Mouse (Mus musculus): Measurements from ENCODE around the gene Fat2.
A peak's percentile ranks its signal among the peaks of the same experiment; 100 is the strongest.

Gene Fat2

DNA sequence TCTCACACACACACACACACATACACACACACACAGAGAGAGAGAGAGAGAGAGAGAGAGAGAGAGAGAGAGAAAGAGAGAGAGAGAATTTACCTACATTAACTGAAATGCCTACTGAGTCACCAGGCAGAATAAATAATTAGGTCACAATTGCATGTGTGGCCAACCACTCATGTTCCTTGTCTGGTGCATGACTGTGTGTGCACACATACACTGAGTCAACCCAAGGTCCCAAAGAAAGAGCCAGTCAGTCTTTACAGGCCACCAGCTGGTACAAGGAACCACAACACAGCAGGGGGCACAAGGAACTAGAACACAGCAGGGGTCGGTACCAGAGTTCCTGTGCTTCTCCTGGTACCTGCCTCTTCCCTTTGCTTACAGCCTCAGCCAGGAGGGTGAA lies 99.5 kb downstream of the Fat2 start:
- DNase-seq, result no peak

DNA sequence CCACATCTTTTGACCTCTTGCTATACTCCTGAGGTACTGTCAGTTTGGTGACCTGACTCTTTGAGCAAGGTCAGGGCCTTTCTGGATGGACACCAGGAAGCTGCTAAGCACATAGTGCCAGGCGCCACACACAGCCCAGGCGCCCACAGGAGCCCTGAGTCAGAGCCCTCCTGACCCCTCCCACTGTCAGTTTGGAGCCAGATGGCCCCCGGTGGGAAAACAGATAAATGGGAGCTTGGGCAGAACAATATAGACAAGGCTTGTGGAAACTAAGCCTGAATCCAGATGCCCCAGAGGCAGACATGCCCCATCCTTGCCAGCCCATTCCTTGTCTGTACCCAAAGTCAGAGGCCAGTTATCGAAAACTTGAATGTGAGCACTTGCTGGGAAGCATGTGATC lies 101.6 kb downstream of the Fat2 start:
- no peak for DNase-seq

DNA sequence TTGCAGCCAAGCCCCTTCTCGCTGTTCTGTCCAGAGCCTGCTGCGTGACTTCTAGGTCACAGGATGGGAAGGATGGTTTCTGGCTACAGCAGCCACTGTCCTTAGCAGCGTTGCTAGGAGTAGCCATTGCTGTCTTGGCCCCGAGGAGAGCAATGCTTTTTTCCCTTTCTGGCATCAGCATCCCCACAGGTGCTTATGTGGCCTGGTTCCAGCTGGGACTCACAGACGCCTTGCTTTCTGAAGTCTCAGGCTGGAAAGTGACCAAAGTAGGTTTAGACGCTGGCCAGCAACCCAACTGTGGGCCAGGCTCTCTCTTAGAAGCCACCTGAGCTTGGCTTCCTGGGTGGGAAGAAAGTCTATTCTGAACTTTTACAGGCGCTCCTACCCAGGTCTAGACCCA lies 102.1 kb downstream of the Fat2 start:
- DNase-seq, result no peak

GRCm38 (mm10) chr11:55231034-55231433 lies 105.3 kb downstream of the Fat2 start:
- DNase-seq, result no peak

DNA sequence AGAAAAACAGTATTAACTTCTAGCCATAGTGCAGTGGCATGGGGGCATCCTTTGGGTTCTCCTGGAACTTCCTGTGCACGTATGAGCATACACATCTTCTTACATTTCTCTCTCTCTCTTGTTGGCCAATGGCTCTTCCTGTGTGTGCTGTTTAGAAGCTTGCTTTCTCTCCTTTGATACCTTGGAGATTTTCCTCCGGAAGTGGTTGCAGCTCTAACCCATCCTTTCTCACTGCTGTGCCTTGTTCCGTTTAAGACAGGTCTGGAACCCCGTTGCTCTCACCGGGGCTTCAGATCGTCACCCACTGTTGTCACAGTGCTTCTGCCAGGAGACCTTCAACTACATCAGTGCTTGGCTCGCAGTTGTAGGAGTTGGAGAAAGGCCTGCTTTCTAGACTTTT lies 115.1 kb downstream of the Fat2 start:
- no peak for DNase-seq

DNA sequence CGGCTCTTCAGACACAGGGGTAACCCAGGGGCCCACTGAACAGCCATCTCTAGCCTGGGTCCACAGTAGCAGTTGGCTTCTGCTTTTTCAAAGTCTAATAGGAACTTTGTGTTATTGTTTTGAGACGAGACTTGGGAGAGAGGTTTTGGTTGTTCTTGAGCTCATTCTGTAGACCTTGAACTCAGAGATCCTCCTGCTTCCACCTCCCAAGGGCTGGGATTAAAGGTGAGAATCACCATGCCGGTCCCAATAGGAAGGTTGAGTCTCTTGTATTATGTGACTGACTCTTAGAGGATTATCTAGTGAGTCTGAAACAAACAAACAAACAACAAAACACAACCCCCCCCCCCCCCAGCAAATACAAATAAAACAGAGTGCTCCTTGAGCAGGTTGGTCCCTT lies 117.9 kb downstream of the Fat2 start:
- no peak for DNase-seq

DNA sequence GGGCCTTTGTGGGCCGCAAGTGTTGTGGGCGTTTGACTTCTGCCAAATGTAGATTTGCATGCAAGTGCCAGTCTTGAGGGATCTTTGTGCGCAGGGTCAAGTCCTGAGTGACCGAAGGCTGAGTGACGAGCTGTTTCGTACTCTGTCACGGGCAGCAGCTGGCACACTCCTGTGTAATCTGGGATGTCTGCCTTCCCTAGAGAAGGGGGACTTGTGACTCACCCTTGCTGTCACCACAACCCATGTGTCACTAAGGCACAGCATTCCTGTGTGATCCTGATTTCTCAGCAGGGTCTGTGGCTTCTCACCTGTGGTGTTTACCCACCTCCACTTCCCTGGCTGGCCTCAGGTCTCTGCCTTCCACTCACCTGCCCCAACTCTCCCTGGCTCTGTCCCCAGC lies 118.5 kb downstream of the Fat2 start:
- DNase-seq, result no peak

DNA sequence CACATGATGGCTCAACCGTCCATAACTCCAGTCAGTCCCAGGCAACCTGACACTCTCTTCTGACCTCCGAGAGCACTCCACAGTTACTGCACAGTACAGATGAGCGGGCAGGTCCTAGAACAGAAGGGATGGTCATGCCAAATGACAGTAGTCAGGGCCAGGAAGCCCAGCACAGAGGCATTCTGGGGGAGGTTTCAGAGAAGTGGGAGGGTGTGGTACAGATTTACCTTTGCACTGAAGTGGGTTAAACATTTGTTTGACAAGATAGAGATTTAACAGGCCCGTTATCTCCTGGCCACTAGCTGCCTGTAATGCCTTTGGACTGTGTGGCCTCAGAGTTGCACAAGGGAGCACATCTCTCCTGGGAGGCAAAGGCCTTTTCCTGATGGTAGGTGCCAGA lies 118.9 kb downstream of the Fat2 start:
- peak; percentile 89 for DNase-seq

GRCm38 (mm10) chr11:55216830-55217229 lies 119.5 kb downstream of the Fat2 start:
- no peak for DNase-seq

DNA sequence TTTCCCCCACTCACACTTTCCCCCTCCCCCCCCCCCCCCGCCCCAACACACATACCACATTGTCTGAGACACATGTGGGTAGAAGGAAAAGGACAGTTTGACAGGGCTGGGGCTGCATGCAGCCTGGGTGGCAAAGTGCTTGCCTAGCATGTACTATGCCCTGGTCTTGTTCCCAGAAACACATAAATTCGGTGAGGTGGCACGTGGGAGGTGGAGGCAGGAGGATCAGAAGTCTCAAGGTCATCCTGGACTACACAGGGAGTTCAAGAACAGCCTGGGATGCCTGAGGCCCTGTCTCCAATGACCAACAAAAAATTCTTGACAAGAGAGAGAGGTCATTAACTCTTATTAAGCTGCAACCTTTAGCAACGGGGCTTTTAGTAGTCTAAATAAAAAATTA lies 120.3 kb downstream of the Fat2 start:
- peak; percentile 84 for DNase-seq

DNA sequence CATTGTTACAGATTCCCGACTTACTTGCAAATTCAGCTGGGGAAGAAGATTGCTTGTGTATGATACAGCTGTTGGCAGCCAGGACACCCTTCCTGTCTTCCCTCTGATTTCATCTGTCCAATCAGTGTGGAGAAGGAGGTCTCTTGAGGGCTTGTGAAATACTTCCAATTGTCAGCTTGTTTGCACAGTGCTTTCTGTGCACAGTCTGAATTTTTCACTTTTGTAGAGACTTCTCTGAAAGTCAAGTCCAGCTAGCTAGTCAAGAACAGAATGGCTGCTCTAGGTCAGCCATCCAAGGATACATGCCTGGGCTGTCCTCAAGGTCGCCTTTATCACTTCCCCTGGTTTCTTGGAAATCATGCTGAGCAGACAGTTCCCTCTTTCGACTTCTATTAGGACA lies 121.4 kb downstream of the Fat2 start:
- no peak for DNase-seq

DNA sequence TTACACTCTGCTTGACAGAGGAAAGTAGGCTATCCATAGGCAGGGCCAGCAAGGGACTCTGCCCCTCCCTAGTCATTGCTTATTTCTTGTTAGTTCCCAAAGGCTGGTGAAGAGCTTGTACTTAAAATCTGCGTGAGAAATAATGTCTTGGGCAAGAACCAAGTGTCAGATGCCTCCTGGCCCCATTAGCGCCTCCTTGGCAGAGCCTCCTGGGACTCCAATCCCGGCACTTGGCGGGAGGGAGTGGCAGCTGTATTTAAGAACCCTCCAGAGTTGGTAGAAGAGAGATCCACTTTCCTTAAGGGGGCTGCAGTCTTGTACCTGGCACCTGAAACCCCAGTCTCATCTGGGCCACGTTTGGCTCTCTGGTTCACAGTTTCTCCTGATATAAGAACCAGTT lies 122.2 kb downstream of the Fat2 start:
- no peak for DNase-seq

DNA sequence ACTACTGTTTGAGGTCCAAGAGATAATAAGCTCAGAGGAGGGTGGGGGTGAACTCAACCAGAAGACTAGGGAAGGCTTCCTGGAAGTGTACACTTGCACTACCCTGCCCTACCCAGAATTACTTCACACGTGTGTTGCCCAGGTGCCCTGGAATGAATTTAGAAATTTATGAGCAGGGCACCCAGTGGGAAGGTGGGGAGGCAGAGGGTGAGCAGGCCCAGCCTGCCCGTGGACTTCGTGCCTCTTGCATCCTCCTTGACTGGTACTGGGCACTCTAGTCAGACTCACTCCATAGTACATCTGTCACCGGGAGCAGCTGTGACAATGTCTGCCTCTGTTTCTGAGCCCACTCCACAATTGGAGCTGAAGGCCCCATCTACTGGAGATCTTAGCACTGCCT lies 122.8 kb downstream of the Fat2 start:
- DNase-seq, result no peak

DNA sequence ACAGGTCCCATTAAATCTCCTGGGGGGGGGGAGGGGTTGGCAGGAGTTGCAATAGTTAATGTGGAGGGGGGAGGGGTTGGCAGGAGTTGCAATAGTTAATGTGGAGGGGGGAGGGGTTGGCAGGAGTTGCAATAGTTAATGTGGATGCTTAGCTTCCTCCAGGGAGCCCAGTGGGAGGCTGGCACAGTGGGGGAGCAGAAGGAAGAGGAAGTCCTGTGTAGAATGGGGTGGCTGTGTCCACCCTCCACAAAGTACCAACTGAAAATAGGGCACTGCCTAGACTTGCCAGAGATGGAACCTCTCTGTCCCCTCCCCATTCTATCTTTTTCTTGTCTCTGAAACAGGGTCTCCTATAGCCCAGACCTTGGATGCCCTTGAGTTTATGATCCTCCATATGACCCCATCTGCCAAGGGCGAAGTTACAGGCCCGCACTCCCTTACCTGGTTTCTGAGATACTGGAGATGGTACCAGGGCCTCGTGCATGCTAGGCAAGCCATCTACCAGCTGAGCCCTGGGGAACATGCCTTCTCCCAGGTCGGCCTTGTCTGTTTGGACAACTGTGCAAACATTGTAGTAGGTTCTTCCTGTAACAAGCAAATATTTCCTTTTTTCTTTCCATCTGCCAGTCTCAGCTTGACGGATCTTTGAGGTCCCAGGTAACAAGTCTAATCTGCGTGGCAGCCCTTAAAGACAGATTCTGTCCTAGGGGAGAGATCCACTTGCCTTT lies 126.6 kb downstream of the Fat2 start:
- no peak for DNase-seq

- DNase-seq, result no peak
These were observed 127.3 kb downstream of the Fat2 start for GRCm38 (mm10) chr11:55209032-55209431.

GRCm38 (mm10) chr11:55208001-55208690 lies 128.2 kb downstream of the Fat2 start:
- peak; percentile 40 for DNase-seq

- DNase-seq, result no peak
These were observed 131.8 kb downstream of the Fat2 start for GRCm38 (mm10) chr11:55204602-55205001.

DNA sequence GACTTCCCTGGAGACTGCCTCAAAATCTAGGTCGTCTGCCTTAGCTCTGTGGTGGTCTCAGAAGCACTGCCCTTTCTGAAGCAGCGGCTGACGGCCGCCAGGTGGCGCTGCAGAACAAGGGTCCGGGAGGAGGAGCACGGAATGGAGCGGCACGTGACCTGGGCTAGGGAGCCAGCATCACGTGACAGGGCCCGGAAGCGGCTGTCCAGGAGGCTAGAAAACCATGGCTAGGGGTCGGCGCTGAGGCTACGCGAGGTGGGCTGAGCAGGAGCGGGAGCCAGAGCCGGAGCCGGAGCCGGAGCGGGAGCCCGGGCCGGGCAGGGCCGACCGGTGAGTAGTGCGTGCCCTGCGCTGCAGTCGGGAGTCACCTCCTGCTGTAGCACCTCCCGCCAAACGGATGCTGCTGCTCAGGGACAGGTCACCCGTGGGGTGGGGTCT lies 132.2 kb downstream of the Fat2 start, which contains the start of gene Slc36a1:
Gene Slc36a1 (plus strand): TSS at position 192 of the 438 bp plus-strand sequence.
- peak; percentile 89 for DNase-seq
